Mouse (Mus musculus): ENCODE results near the gene Kcnip2.

Kcnip2 gene

GRCm38 (mm10) chr19:45775486-45775885 is 40.4 kb downstream of the Kcnip2 start:
- no peak for DNase-seq

GRCm38 (mm10) chr19:45771501-45771900 is 44.4 kb downstream of the Kcnip2 start:
- no peak for DNase-seq

GRCm38 (mm10) chr19:45760810-45761209 is 55.1 kb downstream of the Kcnip2 start:
- no peak for DNase-seq

- DNase-seq, result no peak
Observed at GRCm38 (mm10) chr19:45758671-45759070, 57.2 kb downstream of the Kcnip2 start.

- DNase-seq, result no peak
Observed at GRCm38 (mm10) chr19:45753551-45753950, 62.3 kb downstream of the Kcnip2 start.

GRCm38 (mm10) chr19:45751881-45752280 is 64.0 kb downstream of the Kcnip2 start:
- no peak for DNase-seq

GRCm38 (mm10) chr19:45749243-45750043 is 66.4 kb downstream of the Kcnip2 start, which contains the start of gene Npm3:
TSS of gene Npm3 (minus strand) at chr19:45749591.
- DNase-seq, result peak; percentile 80

GRCm38 (mm10) chr19:45748691-45749242 is 67.1 kb downstream of the Kcnip2 start:
- no peak for DNase-seq

- no peak for DNase-seq
Observed at GRCm38 (mm10) chr19:45748206-45748605, 67.7 kb downstream of the Kcnip2 start.

- peak; percentile 69 for DNase-seq
Observed at GRCm38 (mm10) chr19:45747028-45747867, 68.6 kb downstream of the Kcnip2 start.

- peak; percentile 56 for DNase-seq
Observed at GRCm38 (mm10) chr19:45746153-45747020, 69.5 kb downstream of the Kcnip2 start.

- DNase-seq, result no peak
Observed at GRCm38 (mm10) chr19:45745344-45746152, 70.3 kb downstream of the Kcnip2 start.

GRCm38 (mm10) chr19:45743619-45744018 is 72.2 kb downstream of the Kcnip2 start:
- no peak for DNase-seq

GRCm38 (mm10) chr19:45742984-45743575 is 72.8 kb downstream of the Kcnip2 start:
- DNase-seq, result no peak

GRCm38 (mm10) chr19:45742218-45742983 is 73.5 kb downstream of the Kcnip2 start, which contains the start of gene Fgf8:
TSS of gene Fgf8 (minus strand) at chr19:45742915.
- DNase-seq, result no peak

All from right cerebral cortex, postnatal 25 days (tissue).